Mouse (Mus musculus) R1 (cell line): ENCODE measurements at regions not wholly inside any gene's neighbourhood (a gene's known extent, or its start where the extent isn't known, plus 50 kb on each side); places are given as distances from the start of the nearest gene placed in this dataset.

ENCODE experiments used
- DNase-seq: peaks from one replicate; pipeline ENCODE4 v3.0.0-alpha.2; 2018; ENCODE audit warnings: low read depth, low spot score

DNA sequence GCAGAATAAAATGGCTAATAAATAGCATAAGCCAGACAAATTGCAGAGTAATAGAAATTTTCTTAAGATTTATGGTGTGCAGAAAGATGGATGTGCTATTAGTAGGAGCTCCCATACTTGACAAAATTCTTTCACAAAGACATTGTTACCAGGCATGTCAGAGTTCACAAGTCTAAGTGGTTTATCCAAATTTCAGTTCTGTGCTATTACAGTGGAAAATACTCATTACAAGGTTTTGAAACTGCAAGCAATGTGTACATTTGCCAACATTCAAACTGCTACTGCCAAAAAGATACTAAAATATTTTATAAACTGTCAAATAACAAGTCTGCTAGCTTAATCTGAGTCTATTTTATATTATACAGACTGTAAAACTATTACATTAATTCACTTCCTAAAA, 1550.2 kb upstream of the Acvr2a start:
- no peak for DNase-seq

DNA sequence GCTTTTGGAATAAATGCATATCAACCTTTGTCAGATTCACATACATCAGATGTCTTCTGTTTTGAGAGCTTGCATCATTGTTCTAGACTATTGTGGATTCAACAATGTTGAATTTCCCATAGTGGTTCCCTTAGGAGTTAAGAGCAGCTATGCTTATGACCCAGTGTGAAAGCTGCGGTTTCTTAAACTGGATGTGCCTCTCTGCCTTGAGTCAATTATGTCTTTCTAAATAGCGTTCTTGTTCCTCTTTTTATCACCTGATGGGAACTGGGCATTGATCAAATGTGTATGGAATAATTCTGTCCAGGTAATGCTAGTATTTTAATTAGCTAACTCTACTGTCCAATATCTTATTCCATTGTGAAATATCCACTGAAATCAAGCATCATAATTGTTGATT, 1548.0 kb upstream of the Acvr2a start:
- no peak for DNase-seq

DNA sequence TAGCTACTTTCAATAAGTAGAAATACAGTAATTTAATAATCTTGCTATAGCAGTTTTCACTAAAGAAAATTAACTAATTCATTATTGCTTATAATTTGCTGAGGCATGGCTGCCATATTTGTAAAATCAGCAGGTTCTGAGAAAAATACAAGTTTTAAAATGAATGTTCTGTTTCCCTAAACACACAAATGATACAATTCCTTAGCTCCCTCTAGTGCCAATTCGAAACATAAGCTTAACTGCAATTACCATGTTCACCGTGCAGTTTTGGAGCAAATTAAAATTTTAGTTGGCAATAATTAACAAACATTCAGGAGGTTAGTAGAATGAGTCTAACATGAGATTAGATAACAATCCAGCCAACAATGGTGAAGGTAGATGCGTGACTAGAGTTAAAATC, 1518.4 kb upstream of the Acvr2a start:
- no peak for DNase-seq

DNA sequence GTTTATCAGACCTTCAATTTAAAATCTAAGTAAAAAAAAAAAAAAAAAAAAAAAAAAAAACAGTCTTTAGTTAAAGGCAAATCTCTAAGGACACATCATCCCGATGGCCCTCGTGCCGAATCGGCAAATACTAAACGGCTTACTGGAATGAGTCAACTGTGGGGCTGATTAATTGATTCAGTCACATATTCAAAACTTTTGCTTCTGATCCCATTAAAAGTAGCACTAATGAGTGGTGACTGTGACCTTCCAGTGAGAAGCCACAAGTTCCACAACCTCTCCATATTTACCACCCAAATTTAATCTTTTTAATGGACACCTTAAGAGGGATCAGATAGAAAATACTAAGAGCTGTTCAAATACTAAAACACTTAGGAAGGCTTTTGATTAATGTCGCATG, 1511.9 kb upstream of the Acvr2a start:
- no peak for DNase-seq

DNA sequence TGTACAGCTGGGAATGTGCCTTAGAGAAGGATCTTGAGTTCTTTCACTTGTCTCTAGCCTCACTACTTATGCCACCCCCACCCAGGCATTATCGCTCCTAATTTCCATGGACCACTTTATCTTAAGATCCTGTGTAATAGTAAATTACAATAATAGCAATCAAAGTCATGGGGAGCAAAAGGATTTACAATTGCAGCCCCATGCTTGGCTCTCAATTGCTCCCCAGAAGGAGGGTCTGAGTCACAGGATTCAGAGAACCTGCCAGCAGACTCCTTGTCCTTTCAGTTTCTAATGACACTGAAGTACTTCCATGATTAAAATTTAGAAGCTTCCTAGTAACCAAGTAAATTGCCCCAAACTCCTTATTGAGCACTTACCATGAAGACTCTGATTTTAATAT, 1483.3 kb upstream of the Acvr2a start:
- peak; percentile 4 for DNase-seq

DNA sequence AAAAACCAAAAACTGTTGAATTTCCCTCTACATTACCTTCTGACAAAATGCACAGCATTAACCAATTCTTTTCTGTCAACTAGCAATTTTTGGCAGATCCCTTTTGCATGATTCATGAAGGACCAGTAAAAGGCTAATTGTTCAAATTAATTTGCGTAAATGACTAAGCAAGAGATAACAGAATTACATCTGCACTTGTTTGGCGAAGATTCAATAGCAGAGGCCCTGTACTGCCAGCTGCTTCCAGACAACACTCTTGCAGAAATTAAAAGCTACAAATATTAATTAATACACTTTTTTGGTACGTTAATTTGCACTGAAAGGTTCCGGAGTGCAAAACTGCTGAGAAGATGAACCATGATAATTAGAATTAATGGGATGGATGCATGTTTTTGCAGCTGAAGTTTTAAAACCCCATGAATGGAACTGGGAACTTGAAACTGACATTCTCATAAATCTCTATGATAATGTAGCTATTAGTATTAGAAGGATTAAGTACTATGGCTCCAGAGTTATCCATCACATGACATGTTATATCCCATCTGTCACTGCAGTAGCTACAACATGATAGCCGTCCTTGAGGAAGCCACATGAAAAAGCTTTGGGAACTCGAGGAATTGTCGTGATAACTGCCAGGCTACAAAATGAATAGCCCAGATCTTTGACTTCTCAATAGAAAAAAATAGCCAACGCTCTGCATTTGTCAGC, 1479.3 kb upstream of the Acvr2a start:
- DNase-seq = no peak

DNA sequence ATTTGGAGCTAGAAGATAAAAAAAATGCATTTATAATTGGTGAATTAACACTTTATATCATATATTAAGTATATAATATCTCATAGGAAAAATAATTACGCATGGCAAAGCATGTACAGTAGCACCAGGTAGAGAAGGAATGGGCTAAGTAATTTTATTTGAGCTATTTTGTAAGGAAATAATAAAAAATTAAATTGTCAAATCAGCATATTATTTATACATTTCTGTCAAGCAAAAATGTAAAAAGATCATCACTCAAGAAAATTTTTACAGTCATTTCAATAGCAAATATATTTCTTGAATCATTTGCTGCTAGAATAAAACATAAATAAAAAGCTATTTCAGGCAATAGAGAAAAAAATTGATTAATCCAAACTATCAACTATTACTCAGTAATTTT, 1450.4 kb upstream of the Acvr2a start:
- no peak for DNase-seq

DNA sequence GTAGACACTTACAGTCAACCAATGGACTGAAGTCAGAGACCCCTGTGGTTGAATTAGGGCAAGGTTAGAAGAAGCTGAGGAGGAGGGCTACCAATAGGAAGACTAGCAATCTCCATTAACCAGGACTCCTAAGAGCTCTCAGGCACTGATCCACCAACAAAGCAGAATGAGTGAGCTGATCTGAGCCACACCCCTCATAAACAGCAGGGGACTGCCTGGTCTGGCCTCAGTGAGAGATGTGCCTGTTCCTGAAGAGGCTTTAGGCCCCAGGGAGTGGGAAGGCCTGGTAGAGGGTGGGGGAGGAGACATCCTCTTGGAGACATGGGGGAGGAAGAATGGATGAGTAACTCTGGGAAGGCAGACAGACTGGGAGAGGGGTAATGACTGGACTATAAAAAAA, 1445.6 kb upstream of the Acvr2a start:
- peak; percentile 82 for DNase-seq
